Mouse (Mus musculus): ENCODE results near the gene Camkmt. TPM values are rescaled to one million over a fixed set of nuclear protein-coding genes. Genes with fewer than 3 reads are reported as not detected.
A peak's percentile ranks its signal among the peaks of the same experiment; 100 is the strongest.

Camkmt gene
- total and polyA plus RNA-seq, 3 experiments, result 1.6 to 5.9 TPM; not detected in 1

- TF ChIP-seq RCOR1 (IDR thresholded peaks at IDR 0.05; ENCODE audit: low read depth, low read length) (peak; percentile 74), ZKSCAN1 (IDR thresholded peaks at IDR 0.05; ENCODE audit: low read depth, low read length) (no peak), TCF12 (IDR thresholded peaks at IDR 0.05; ENCODE audit: low read depth, low read length) (peak; percentile 65), CHD1 (IDR thresholded peaks at IDR 0.05; ENCODE audit: low read depth, low read length) (no peak), MAZ (IDR thresholded peaks at IDR 0.05; ENCODE audit: low read depth, low read length) (0 out of 2 replicates have a peak, but pooled peaks have one; percentile 65), HCFC1 (IDR thresholded peaks at IDR 0.05; ENCODE audit: low read depth, low read length) (0 out of 2 replicates have a peak, but pooled peaks have one; percentile 26), MXI1 (IDR thresholded peaks at IDR 0.05; ENCODE audit: low read depth, low read length) (no peak), ETS1 (IDR thresholded peaks at IDR 0.05; ENCODE audit: low read depth, low read length) (0 out of 2 replicates have a peak, but pooled peaks have one; percentile 53)
Observed at GRCm38 (mm10) chr17:85381578-85382223, 291.3 kb downstream of the Camkmt start (continued).

- Histone ChIP-seq H3K27ac (ENCODE audit: control insufficient read depth, low read depth, low read length) (peak overlapping the region; percentile 70), H3K4me3 (ENCODE audit: control insufficient read depth in 1 of 2, insufficient read depth in 1 of 2, low read depth in 2 of 2, low read length in 2 of 2) (peak overlapping the region; percentile 1 to 10; a peak in 2 of 4 replicates), H3K9ac (ENCODE audit: control insufficient read depth, low read depth, low read length, poor library complexity, severe bottlenecking) (peak overlapping the region; percentile 24), H3K9me3 (replicated peaks; ENCODE audit: insufficient read depth, low read length) (no peaks in the 10 kb centered on the region), H3K4me1 (ENCODE audit: control insufficient read depth in 1 of 2, insufficient read depth in 2 of 2, low read length in 2 of 2) (peaks cover 18 to 20% of the 10 kb centered on the region in 2 experiments), H3K36me3 (ENCODE audit: control insufficient read depth in 1 of 2, insufficient read depth in 2 of 2, low read length in 2 of 2) (peaks cover 0 to 27% of the 10 kb centered on the region in 2 experiments; a peak in 2 of 4 replicates), H3K79me2 (ENCODE audit: control insufficient read depth, insufficient read depth, low read length, poor library complexity) (no peaks in the 10 kb centered on the region), H3K27me3 (ENCODE audit: control insufficient read depth in 1 of 2, insufficient read depth in 2 of 2, low read length in 2 of 2) (no peaks in the 10 kb centered on the region)
- DNase-seq (ENCODE audit: low read depth, low spot score), result peak; percentile 48
- TF ChIP-seq UBTF (IDR thresholded peaks at IDR 0.05; ENCODE audit: borderline replicate concordance, insufficient read depth, low read depth, low read length) (no peak), POLR2AphosphoS5 (IDR thresholded peaks at IDR 0.05; ENCODE audit: borderline replicate concordance, low read depth, low read length) (no peak), TAL1 (IDR thresholded peaks at IDR 0.05; ENCODE audit: low read length) (no peak), EP300 (IDR thresholded peaks at IDR 0.05; ENCODE audit: low read depth in 1 of 2, low read length in 2 of 2) (no peak), ZKSCAN1 (IDR thresholded peaks at IDR 0.05; ENCODE audit: low read depth, low read length) (no peak), SMC3 (IDR thresholded peaks at IDR 0.05; ENCODE audit: low read depth, low read length) (no peak), MYC (IDR thresholded peaks at IDR 0.05; ENCODE audit: low read depth, low read length) (no peak), CTCF (IDR thresholded peaks at IDR 0.05 in 2 of 3, conservative IDR thresholded peaks at IDR 0.05 in 1 of 3; ENCODE audit: control insufficient read depth in 1 of 3, insufficient read depth in 1 of 3, low read depth in 2 of 3, low read length in 3 of 3, poor library complexity in 1 of 3, severe bottlenecking in 1 of 3) (no peak), MAFK (IDR thresholded peaks at IDR 0.05; ENCODE audit: borderline replicate concordance, low read depth, low read length) (no peak), ELF1 (IDR thresholded peaks at IDR 0.05; ENCODE audit: low read depth, low read length) (no peak), MXI1 (IDR thresholded peaks at IDR 0.05; ENCODE audit: low read depth, low read length) (no peak; the same call in 1 of the 2 replicates), KAT2A (conservative IDR thresholded peaks at IDR 0.05; ENCODE audit: low read depth, low read length) (no peak), GABPA (IDR thresholded peaks at IDR 0.05; ENCODE audit: low read depth, low read length) (no peak), POLR2AphosphoS2 (IDR thresholded peaks at IDR 0.05; ENCODE audit: low read length) (no peak), TCF12 (IDR thresholded peaks at IDR 0.05; ENCODE audit: low read depth, low read length) (no peak), USF1 (IDR thresholded peaks at IDR 0.05; ENCODE audit: low read depth, low read length) (no peak), CHD1 (IDR thresholded peaks at IDR 0.05; ENCODE audit: low read depth, low read length) (no peak), MEF2A (IDR thresholded peaks at IDR 0.05; ENCODE audit: extremely low read depth, insufficient replicate concordance, low read depth, low read length, poor library complexity, severe bottlenecking) (no peak), MYB (IDR thresholded peaks at IDR 0.05; ENCODE audit: low read depth, low read length) (no peak), BHLHE40 (IDR thresholded peaks at IDR 0.05; ENCODE audit: borderline replicate concordance, low read depth, low read length) (no peak)
Observed at GRCm38 (mm10) chr17:85382344-85382743, 292.0 kb downstream of the Camkmt start.
